Mouse (Mus musculus) lung, postnatal 36 days (tissue): ENCODE data around the gene Ninj2.
A peak's percentile ranks its signal among the peaks of the same experiment; 100 is the strongest.

Experiments
- DNase-seq: peaks from one replicate; pipeline ENCODE4 v3.0.0; 2022; ENCODE audit warnings: mixed read lengths

The Ninj2 gene

DNA sequence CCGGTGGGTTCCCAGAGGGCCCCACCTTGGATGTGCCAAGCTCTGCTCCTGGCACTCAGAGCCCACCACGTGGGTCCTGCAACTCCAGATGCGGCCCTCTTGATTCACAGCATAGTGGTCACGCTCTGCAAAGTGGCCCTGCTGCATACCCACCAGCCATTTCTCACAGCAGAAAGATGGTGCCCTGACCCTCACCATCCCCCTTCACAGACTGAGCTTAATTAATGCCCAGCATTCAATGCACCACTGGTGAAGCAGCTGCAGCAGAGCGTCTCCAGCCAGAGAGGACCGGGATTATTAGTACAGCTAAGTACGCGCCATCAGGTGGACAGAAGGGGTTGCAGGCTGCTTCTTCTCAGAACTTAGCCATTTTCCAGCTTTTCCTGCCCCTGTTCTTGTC is 109.3 kb downstream of the Ninj2 start:
- DNase-seq: no peak

GRCm38 (mm10) chr6:120206586-120206985 is 113.4 kb downstream of the Ninj2 start:
- DNase-seq: no peak

DNA sequence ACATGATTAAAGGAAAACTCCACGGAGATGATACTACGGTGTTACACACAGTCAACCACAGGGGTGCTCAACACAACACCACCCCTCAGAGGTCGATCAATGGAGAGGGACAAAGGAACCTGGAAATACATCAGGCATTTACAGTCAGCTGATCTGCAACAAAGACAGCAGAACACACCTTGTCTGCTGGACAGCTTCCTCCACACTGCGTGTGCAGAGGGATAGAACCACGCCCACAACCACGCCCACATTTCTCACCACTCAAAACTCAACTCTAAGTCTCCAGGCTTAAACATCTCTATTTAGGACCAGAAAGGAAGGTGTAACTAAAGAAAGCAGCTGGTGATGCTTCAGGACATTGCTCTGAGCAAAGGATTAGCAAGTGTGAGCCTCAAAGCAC is 118.4 kb downstream of the Ninj2 start:
- DNase-seq: no peak

DNA sequence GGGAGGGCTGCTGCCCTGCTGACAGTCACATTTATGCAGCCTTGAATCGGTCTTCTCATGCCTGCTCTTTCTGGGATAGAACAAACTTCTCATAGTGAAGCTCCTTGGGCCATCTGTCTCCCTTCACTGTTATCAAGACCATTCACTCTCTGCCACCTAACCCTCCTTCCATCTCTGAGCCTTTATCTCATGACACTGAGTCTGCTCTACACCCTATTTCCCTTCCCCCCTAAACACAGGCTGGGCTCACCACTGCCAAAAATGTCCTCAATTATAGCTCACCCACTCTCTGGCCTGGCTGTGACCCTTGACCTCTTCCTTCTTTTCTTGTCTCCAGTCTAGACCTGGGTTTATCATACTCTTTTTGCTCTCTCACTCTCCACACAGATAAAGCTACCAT is 123.6 kb downstream of the Ninj2 start:
- DNase-seq: no peak

- DNase-seq: no peak
Measured at GRCm38 (mm10) chr6:120219281-120219680, 126.1 kb downstream of the Ninj2 start.

DNA sequence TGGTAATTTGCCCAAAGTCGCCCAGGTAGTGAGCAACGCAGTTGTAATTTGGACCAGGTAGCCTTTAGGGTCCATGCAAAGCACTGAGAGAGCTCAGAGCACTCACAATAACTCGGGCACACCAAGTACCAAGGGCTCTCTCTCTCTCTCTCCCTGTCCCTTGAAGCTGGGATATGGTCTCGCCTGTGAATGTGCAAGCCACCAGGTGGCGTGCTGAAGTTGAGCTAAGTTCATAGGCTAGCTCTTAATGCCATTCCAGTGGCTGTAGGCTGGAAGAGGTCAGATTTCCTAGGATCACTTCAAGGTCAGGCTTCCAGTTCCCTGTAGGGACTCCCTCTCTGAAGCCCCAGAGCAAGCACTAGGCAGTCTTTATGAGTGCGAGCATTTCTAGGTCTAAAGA is 129.5 kb downstream of the Ninj2 start:
- peak; percentile 76 for DNase-seq

DNA sequence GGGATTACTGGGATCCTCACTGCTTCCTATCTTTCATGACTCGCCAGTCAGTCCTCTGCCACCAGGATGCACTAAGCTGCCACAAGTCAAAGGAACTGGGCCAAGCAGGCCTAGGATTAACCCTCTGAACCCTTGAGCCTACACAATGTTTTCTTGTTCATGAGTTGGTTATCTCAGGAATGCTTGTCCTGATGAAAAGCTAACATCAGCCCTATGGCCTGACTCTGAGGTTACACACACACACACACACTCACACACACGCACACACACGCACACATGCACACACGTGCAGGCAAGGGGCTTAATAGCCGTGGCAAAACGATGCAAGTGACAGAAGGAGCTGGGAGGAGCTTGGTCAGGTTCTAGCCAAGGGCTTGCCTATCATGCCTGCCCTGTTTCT is 132.2 kb downstream of the Ninj2 start:
- no peak for DNase-seq

DNA sequence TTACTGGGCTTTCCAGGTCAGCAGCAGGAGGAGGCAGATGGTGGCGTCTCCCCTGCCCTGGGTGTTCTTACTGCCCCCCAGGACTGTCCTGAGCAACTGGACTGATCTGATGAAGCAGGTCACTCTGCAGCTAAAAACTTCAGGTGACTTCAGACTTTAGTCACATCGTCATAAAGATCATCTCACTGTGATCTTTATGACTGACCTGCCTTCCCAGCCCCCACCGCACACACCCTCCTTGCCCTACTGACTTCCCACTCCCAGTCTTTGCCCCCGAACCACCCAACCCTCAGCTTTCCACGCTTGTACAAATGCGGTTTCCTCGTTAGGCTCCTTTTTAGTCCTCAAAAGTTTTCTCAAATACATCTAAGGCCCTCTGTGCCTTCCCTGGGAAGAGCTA is 133.9 kb downstream of the Ninj2 start:
- no peak for DNase-seq

DNA sequence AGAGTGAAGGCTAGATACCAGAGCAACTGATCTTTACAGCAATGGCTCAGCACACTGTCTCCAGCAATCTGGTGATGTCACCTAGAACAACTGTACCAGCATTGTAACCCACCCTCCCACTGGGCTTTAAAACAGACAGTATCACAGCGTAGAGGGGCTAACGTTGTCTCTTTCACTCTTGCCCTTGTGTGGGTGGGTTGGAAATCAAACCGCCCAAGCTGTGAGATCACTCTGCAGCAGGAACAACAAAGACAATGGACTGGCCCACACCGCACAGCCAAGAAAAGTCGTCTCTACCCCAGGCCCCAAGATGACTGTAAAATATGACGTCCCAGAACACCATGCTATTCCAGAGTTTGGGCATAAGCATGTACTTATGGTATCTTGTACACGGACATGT is 136.7 kb downstream of the Ninj2 start:
- DNase-seq: no peak

GRCm38 (mm10) chr6:120230441-120230840 is 137.3 kb downstream of the Ninj2 start:
- no peak for DNase-seq

DNA sequence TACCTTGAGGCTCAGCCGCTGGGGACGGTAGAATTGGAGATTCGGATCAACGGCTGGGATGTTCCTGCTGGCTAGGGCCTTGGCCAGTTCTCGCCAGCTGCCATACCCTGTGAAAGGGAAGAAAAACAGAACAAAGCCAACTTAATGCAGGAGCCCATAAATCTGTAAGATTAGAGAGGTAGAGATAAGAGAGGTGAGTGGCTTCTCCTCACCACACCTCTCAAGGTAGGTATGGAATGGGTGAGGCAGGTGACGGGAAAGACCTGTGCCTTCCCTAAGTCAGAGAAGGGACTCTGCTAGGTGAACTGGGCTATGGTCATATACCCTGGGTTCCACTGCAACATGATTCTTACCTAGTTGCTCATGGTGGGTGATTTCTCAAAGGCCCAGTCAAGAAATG is 139.7 kb downstream of the Ninj2 start:
- DNase-seq: no peak

DNA sequence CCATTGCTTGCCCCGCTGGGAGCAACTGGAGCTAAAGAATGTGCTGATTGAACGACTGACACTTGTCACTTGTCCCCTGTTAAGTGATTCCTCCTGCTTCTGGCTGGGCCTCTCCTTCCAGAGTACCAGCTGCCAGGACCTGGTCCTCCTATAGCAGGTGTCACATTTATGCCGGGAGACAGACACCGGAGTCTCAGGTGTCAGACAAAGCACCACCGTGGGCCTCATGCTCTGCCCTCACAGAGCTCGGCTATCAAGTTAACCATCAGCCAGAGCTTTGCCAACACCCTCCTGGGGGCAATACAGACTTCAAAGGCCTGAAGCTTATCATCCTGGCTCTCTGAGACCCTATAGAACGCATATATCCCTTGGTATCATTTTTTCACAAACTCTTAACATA is 142.7 kb downstream of the Ninj2 start:
- no peak for DNase-seq

GRCm38 (mm10) chr6:120240461-120240860 is 147.3 kb downstream of the Ninj2 start:
- DNase-seq: no peak

- DNase-seq: no peak
Measured at GRCm38 (mm10) chr6:120241453-120241852, 148.3 kb downstream of the Ninj2 start.

- no peak for DNase-seq
Measured at GRCm38 (mm10) chr6:120242530-120242929, 149.4 kb downstream of the Ninj2 start.

GRCm38 (mm10) chr6:120243250-120243649 is 150.1 kb downstream of the Ninj2 start:
- no peak for DNase-seq

- no peak for DNase-seq
Measured at GRCm38 (mm10) chr6:120246676-120247075, 153.5 kb downstream of the Ninj2 start.

- no peak for DNase-seq
Measured at GRCm38 (mm10) chr6:120249831-120250230, 156.7 kb downstream of the Ninj2 start.
